Mouse (Mus musculus): Measurements from ENCODE around the gene Rps27l. TPM values are rescaled to one million over a fixed set of nuclear protein-coding genes. Genes with fewer than 3 reads are reported as not detected.
A peak's percentile ranks its signal among the peaks of the same experiment; 100 is the strongest.

Gene Rps27l
- polyA plus RNA-seq, 1 experiment from 2014 or later = 687 TPM

DNA sequence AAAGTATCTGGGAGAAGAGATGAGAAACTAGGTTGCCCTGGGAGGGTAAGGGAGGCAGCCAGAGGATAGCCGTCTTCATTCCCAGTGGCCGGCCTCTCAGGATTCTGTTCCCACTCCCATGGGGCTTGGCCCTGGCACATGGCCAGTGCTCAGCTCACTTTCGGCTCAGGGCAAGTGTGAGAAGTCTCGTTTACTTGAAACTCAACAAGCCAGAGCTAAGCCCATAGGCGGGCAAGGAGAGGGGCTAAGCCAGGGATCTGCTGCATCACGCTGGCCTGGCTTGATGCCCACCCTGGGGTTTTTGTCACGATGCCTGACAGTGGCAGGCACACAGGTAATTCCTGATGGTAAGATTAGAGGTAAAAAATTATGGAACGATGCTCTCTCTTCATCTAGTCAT is 8.4 kb upstream of the Rps27l start:
- no peaks in the 10 kb centered on the region for H3K9me3 ChIP-seq (ENCODE audit: control insufficient read depth, low read length)
- no peak overlapping the region for H3K4me3 ChIP-seq (ENCODE audit: low read length)
- no peaks in the 10 kb centered on the region for H3K36me3 ChIP-seq (ENCODE audit: control insufficient read depth, insufficient read depth, low read length)
- H3K27me3 ChIP-seq (ENCODE audit: control insufficient read depth, insufficient read depth, low read depth, low read length) = no peaks in the 10 kb centered on the region
- WGBS = 37% methylated on average over 8 of the region's 8 CpGs
- peaks cover 3% of the 10 kb centered on the region; the same call in 1 of the 2 replicates for H3K4me1 ChIP-seq (replicated peaks; ENCODE audit: control insufficient read depth, insufficient read depth, low read length)
- no peak overlapping the region for H3K27ac ChIP-seq (ENCODE audit: low read length)
- peak; percentile 43; the same call in 1 of the 2 replicates for ATAC-seq (ENCODE audit: low read depth)
- no peak overlapping the region for H3K4me2 ChIP-seq (ENCODE audit: low read depth, low read length)
- H3K9ac ChIP-seq (ENCODE audit: low read length) = no peak overlapping the region

DNA sequence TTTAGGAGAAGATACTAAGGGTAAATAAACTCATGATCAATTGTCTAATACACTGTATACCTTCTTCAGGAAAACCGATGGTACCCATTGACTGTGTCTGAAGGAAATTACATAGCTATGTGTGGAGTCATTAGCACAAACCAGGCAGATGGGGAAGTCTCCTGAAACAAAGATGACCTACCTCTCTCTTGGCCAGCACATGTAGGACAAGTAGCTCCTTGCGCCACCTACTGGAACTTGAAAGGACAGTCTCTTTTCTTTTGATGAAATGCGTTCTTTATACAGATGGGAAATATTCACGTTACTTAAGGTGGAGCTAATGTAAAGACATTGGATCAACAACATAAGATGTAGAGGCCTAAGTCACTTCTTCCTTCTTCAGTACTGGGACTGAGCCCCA is 7.0 kb upstream of the Rps27l start:
- Histone ChIP-seq H3K27me3 (ENCODE audit: control insufficient read depth, insufficient read depth, low read depth, low read length) (no peaks in the 10 kb centered on the region), H3K27ac (ENCODE audit: low read length) (no peak overlapping the region), H3K4me2 (ENCODE audit: low read depth, low read length) (no peak overlapping the region), H3K4me3 (ENCODE audit: low read length) (no peak overlapping the region), H3K4me1 (replicated peaks; ENCODE audit: control insufficient read depth, insufficient read depth, low read length) (peaks cover 3% of the 10 kb centered on the region; the same call in 1 of the 2 replicates), H3K9me3 (ENCODE audit: control insufficient read depth, low read length) (no peaks in the 10 kb centered on the region), H3K9ac (ENCODE audit: low read length) (no peak overlapping the region), H3K36me3 (ENCODE audit: control insufficient read depth, insufficient read depth, low read length) (no peaks in the 10 kb centered on the region)
- ATAC-seq (ENCODE audit: low read depth) = peak; percentile 71
- 12% methylated on average over 4 of the region's 4 CpGs for WGBS

- whole genome bisulfite sequencing = 6% methylated on average over 4 of the region's 4 CpGs
- peaks cover 6% of the 10 kb centered on the region; the same call in 1 of the 2 replicates for H3K4me1 ChIP-seq (replicated peaks; ENCODE audit: control insufficient read depth, insufficient read depth, low read length)
- peak overlapping the region; percentile 96 for H3K9ac ChIP-seq (ENCODE audit: low read length)
- no peaks in the 10 kb centered on the region for H3K9me3 ChIP-seq (ENCODE audit: control insufficient read depth, low read length)
- peak overlapping the region; percentile 60 for H3K4me2 ChIP-seq (ENCODE audit: low read depth, low read length)
- peak overlapping the region; percentile 95 for H3K4me3 ChIP-seq (ENCODE audit: low read length)
- no peaks in the 10 kb centered on the region for H3K27me3 ChIP-seq (ENCODE audit: control insufficient read depth, insufficient read depth, low read depth, low read length)
- no peak for ATAC-seq (ENCODE audit: low read depth)
- peaks cover 3% of the 10 kb centered on the region for H3K36me3 ChIP-seq (ENCODE audit: control insufficient read depth, insufficient read depth, low read length)
- peak overlapping the region; percentile 98 for H3K27ac ChIP-seq (ENCODE audit: low read length)
Measured at GRCm38 (mm10) chr9:66945161-66945560, 725 bp upstream of the Rps27l start.

GRCm38 (mm10) chr9:66948536-66948935 is 2.6 kb downstream of the Rps27l start:
- Histone ChIP-seq H3K27ac (ENCODE audit: low read length) (no peak overlapping the region), H3K4me2 (ENCODE audit: low read depth, low read length) (no peak overlapping the region), H3K36me3 (ENCODE audit: control insufficient read depth, insufficient read depth, low read length) (peaks cover 3% of the 10 kb centered on the region), H3K4me3 (ENCODE audit: low read length) (no peak overlapping the region), H3K4me1 (replicated peaks; ENCODE audit: control insufficient read depth, insufficient read depth, low read length) (peaks cover 6% of the 10 kb centered on the region; the same call in 1 of the 2 replicates), H3K9me3 (ENCODE audit: control insufficient read depth, low read length) (no peaks in the 10 kb centered on the region), H3K9ac (ENCODE audit: low read length) (no peak overlapping the region), H3K27me3 (ENCODE audit: control insufficient read depth, insufficient read depth, low read depth, low read length) (no peaks in the 10 kb centered on the region)
- WGBS = 96% methylated on average over 2 of the region's 2 CpGs
- ATAC-seq (ENCODE audit: low read depth) = no peak

DNA sequence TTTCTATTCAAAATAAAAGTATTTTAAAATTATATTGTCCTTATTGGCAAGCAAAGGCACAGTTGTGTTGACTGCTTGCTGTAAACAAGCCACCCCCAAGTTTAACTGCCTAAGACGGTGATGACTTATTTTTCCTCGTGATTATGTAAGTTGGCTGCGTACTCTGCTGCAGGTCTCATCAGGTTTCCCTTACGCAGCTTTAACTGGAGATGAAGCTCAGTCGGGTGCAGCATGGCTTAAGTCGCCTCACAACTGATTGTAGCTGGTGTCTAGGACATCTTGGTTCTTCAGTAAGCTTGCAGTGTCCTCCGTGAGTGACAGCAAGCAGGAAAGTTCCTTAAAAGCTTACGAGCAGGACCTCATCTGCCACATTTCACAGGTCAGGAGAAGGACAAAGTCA is 6.4 kb downstream of the Rps27l start:
- Histone ChIP-seq H3K36me3 (ENCODE audit: control insufficient read depth, insufficient read depth, low read length) (peaks cover 3% of the 10 kb centered on the region), H3K4me3 (ENCODE audit: low read length) (no peak overlapping the region), H3K9me3 (ENCODE audit: control insufficient read depth, low read length) (no peaks in the 10 kb centered on the region), H3K4me2 (ENCODE audit: low read depth, low read length) (no peak overlapping the region), H3K27ac (ENCODE audit: low read length) (no peak overlapping the region), H3K27me3 (ENCODE audit: control insufficient read depth, insufficient read depth, low read depth, low read length) (no peaks in the 10 kb centered on the region), H3K4me1 (replicated peaks; ENCODE audit: control insufficient read depth, insufficient read depth, low read length) (no peaks in the 10 kb centered on the region), H3K9ac (ENCODE audit: low read length) (no peak overlapping the region)
- WGBS = 73% methylated on average over 8 of the region's 8 CpGs
- no peak for ATAC-seq (ENCODE audit: low read depth)

GRCm38 (mm10) chr9:66952886-66953285 is 7.0 kb downstream of the Rps27l start:
- no peaks in the 10 kb centered on the region for H3K27me3 ChIP-seq (ENCODE audit: control insufficient read depth, insufficient read depth, low read depth, low read length)
- H3K4me3 ChIP-seq (ENCODE audit: low read length) = no peak overlapping the region
- ATAC-seq (ENCODE audit: low read depth) = no peak
- 63% methylated on average over 2 of the region's 2 CpGs for WGBS
- no peak overlapping the region for H3K4me2 ChIP-seq (ENCODE audit: low read depth, low read length)
- no peaks in the 10 kb centered on the region for H3K9me3 ChIP-seq (ENCODE audit: control insufficient read depth, low read length)
- no peak overlapping the region for H3K27ac ChIP-seq (ENCODE audit: low read length)
- H3K4me1 ChIP-seq (replicated peaks; ENCODE audit: control insufficient read depth, insufficient read depth, low read length) = no peaks in the 10 kb centered on the region
- H3K36me3 ChIP-seq (ENCODE audit: control insufficient read depth, insufficient read depth, low read length) = peaks cover 3% of the 10 kb centered on the region
- no peak overlapping the region for H3K9ac ChIP-seq (ENCODE audit: low read length)

- no peaks in the 10 kb centered on the region for H3K36me3 ChIP-seq (ENCODE audit: control insufficient read depth, insufficient read depth, low read length)
- H3K9me3 ChIP-seq (ENCODE audit: control insufficient read depth, low read length) = no peaks in the 10 kb centered on the region
- no peaks in the 10 kb centered on the region for H3K4me1 ChIP-seq (replicated peaks; ENCODE audit: control insufficient read depth, insufficient read depth, low read length)
- no peak overlapping the region for H3K4me2 ChIP-seq (ENCODE audit: low read depth, low read length)
- no peaks in the 10 kb centered on the region for H3K27me3 ChIP-seq (ENCODE audit: control insufficient read depth, insufficient read depth, low read depth, low read length)
- no peak overlapping the region for H3K9ac ChIP-seq (ENCODE audit: low read length)
- no peak overlapping the region for H3K4me3 ChIP-seq (ENCODE audit: low read length)
- 90% methylated on average over 3 of the region's 3 CpGs for WGBS
- H3K27ac ChIP-seq (ENCODE audit: low read length) = no peak overlapping the region
- ATAC-seq (ENCODE audit: low read depth) = no peak
Measured at GRCm38 (mm10) chr9:66957451-66957850, 11.6 kb downstream of the Rps27l start.

DNA sequence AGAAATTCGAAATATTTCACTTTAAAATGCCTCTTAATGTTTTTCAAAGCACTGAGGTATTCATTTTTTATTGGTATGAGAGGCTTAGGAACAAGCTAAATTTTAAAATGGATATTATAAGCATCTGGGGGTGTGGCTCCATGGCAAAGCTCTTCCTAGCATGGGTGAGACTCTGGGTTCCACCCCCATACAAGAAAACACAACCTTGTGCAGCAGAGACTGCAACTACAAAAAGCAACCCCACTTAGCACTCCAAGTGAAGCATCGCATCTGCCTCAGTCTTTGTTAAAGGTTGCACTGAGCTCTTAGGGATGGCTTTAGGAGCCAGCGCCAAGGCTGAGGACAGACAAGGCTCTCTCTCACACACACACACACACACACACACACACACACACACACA is 15.6 kb downstream of the Rps27l start:
- H3K27me3 ChIP-seq (ENCODE audit: control insufficient read depth, insufficient read depth, low read depth, low read length) = no peaks in the 10 kb centered on the region
- no peak for ATAC-seq (ENCODE audit: low read depth)
- WGBS = 62% methylated on average over 3 of the region's 3 CpGs

DNA sequence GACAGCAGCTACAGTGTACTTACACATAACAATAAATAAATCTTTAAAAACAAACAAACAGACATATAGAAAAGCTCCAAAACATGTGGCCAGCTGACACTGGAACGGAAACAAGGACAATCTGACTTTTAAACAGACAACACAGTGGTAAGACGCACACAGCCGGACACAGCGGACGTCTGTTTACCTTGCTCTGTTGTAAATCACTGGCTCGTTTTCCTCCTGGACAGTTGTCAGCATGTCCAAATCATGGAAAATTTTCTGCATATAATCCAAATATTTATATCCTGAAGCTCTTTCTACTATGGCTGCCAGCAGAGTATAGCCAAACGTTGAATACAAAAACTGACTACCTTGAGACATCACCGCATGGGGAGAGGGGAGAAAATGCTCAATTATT is 21.6 kb downstream of the Rps27l start:
- Histone ChIP-seq H3K36me3 (ENCODE audit: control insufficient read depth, insufficient read depth, low read length) (peaks cover 11% of the 10 kb centered on the region), H3K9ac (ENCODE audit: low read length) (no peak overlapping the region), H3K4me3 (ENCODE audit: low read length) (no peak overlapping the region), H3K4me2 (ENCODE audit: low read depth, low read length) (no peak overlapping the region), H3K4me1 (replicated peaks; ENCODE audit: control insufficient read depth, insufficient read depth, low read length) (no peaks in the 10 kb centered on the region), H3K27ac (ENCODE audit: low read length) (no peak overlapping the region), H3K9me3 (ENCODE audit: control insufficient read depth, low read length) (no peaks in the 10 kb centered on the region), H3K27me3 (ENCODE audit: control insufficient read depth, insufficient read depth, low read depth, low read length) (no peaks in the 10 kb centered on the region)
- ATAC-seq (ENCODE audit: low read depth) = no peak; the same call in 1 of the 2 replicates
- 58% methylated on average over 8 of the region's 8 CpGs for WGBS

More for the DNA sequence above, 15.6 kb downstream of the Rps27l start:
- H3K36me3 ChIP-seq (ENCODE audit: control insufficient read depth, insufficient read depth, low read length) = no peaks in the 10 kb centered on the region
- no peak overlapping the region for H3K4me2 ChIP-seq (ENCODE audit: low read depth, low read length)
- H3K9me3 ChIP-seq (ENCODE audit: control insufficient read depth, low read length) = no peaks in the 10 kb centered on the region
- no peak overlapping the region for H3K9ac ChIP-seq (ENCODE audit: low read length)
- no peak overlapping the region for H3K27ac ChIP-seq (ENCODE audit: low read length)
- no peaks in the 10 kb centered on the region for H3K4me1 ChIP-seq (replicated peaks; ENCODE audit: control insufficient read depth, insufficient read depth, low read length)
- H3K4me3 ChIP-seq (ENCODE audit: low read length) = no peak overlapping the region

GRCm38 (mm10) chr9:66971116-66971515 is 25.2 kb downstream of the Rps27l start:
- H3K4me1 ChIP-seq (replicated peaks; ENCODE audit: control insufficient read depth, insufficient read depth, low read length) = peaks cover 3% of the 10 kb centered on the region
- no peak overlapping the region for H3K4me3 ChIP-seq (ENCODE audit: low read length)
- no peaks in the 10 kb centered on the region for H3K27me3 ChIP-seq (ENCODE audit: control insufficient read depth, insufficient read depth, low read depth, low read length)
- no peak overlapping the region for H3K9ac ChIP-seq (ENCODE audit: low read length)
- H3K36me3 ChIP-seq (ENCODE audit: control insufficient read depth, insufficient read depth, low read length) = peaks cover 11% of the 10 kb centered on the region
- WGBS = 78% methylated on average over 8 of the region's 8 CpGs
- ATAC-seq (ENCODE audit: low read depth) = no peak
- H3K4me2 ChIP-seq (ENCODE audit: low read depth, low read length) = no peak overlapping the region
- H3K27ac ChIP-seq (ENCODE audit: low read length) = no peak overlapping the region
- no peaks in the 10 kb centered on the region for H3K9me3 ChIP-seq (ENCODE audit: control insufficient read depth, low read length)

All from lung, embryonic 16.5 days (tissue).